Comparison of ENCODE assay signal across 24 mouse cellular contexts in the genomic region with DNA sequence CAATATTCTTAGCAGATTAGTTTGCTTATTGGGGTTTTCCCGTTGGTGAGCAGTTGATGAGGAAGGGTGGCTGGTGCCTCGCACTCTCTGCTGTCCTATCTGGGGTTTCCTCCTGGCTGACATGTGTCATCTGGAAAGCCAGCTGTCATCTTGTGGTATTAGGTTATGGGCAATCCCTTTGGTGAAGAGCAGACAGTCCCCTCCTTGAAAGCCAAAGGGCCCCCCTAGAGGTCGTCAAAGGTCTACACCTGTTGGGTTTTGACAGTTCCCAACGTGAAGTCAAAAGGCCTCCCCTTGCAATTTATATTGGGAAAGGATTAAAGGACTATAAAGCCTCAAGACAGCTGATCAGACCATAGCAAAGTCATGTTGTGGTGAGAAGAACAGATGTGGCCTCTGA.
DNase-seq lines count a peak whose midpoint lies in the region; ATAC-seq and TF ChIP-seq lines count a peak whose summit lies in the region.
"Had no signal": no experiment of that assay in that cellular context is flagged by ENCODE, and none has a peak within 500 bp of the region (broad histone marks: within the 10 kb centered on the region; RNA-seq: fewer than 3 reads in every experiment).

No protein-coding gene starts in this region.

- H3K4me1 ChIP-seq in limb, embryonic 13.5 days, result no peaks in the 10 kb centered on the region
- no peaks in the 10 kb centered on the region for H3K4me1 ChIP-seq in limb, embryonic 10.5 days
- no peaks in the 10 kb centered on the region for H3K4me1 ChIP-seq in embryonic facial prominence, embryonic 15.5 days
- H3K4me1 ChIP-seq: embryonic facial prominence, embryonic 13.5 days; forebrain, embryonic 10.5 days; forebrain, embryonic 12.5 days had no signal

- no peaks in the 10 kb centered on the region for H3K36me3 ChIP-seq in limb, embryonic 13.5 days
- no peaks in the 10 kb centered on the region for H3K36me3 ChIP-seq in limb, embryonic 10.5 days
- no peaks in the 10 kb centered on the region for H3K36me3 ChIP-seq in embryonic facial prominence, embryonic 15.5 days
- H3K36me3 ChIP-seq: embryonic facial prominence, embryonic 13.5 days; forebrain, embryonic 10.5 days; forebrain, embryonic 12.5 days; G1E had no signal

- WGBS in limb, embryonic 13.5 days, result 64% methylated on average over 4 of the region's 4 CpGs
- WGBS in limb, embryonic 10.5 days, result 74% methylated on average over 4 of the region's 4 CpGs
- WGBS in embryonic facial prominence, embryonic 15.5 days, result 71% methylated on average over 4 of the region's 4 CpGs

- no peaks in the 10 kb centered on the region for H3K27me3 ChIP-seq in limb, embryonic 13.5 days
- no peaks in the 10 kb centered on the region for H3K27me3 ChIP-seq in limb, embryonic 10.5 days (ENCODE audit: low read depth, poor library complexity, severe bottlenecking)
- no peaks in the 10 kb centered on the region for H3K27me3 ChIP-seq in embryonic facial prominence, embryonic 15.5 days
- H3K27me3 ChIP-seq: embryonic facial prominence, embryonic 13.5 days; forebrain, embryonic 12.5 days; Patski had no signal

- no peak overlapping the region for H3K9ac ChIP-seq in limb, embryonic 13.5 days
- no peak overlapping the region for H3K9ac ChIP-seq in embryonic facial prominence, embryonic 15.5 days
- H3K9ac ChIP-seq: embryonic facial prominence, embryonic 13.5 days; forebrain, embryonic 12.5 days had no signal

- H3K4me2 ChIP-seq in limb, embryonic 13.5 days (replicated peaks), result no peak overlapping the region
- H3K4me2 ChIP-seq in embryonic facial prominence, embryonic 15.5 days (replicated peaks), result no peak overlapping the region
- H3K4me2 ChIP-seq: embryonic facial prominence, embryonic 13.5 days; forebrain, embryonic 12.5 days had no signal

- no peak for TF ChIP-seq CTCF in layer of hippocampus, adult 2 months (conservative IDR thresholded peaks at IDR 0.05)

- H3K9me3 ChIP-seq in limb, embryonic 13.5 days, result no peaks in the 10 kb centered on the region
- no peaks in the 10 kb centered on the region for H3K9me3 ChIP-seq in limb, embryonic 10.5 days (replicated peaks)
- no peaks in the 10 kb centered on the region for H3K9me3 ChIP-seq in embryonic facial prominence, embryonic 15.5 days (replicated peaks)
- H3K9me3 ChIP-seq: embryonic facial prominence, embryonic 13.5 days; forebrain, embryonic 10.5 days; forebrain, embryonic 12.5 days had no signal

- no peak overlapping the region for H3K27ac ChIP-seq in limb, embryonic 13.5 days
- no peak overlapping the region for H3K27ac ChIP-seq in limb, embryonic 10.5 days
- no peak overlapping the region for H3K27ac ChIP-seq in embryonic facial prominence, embryonic 15.5 days (replicated peaks)
- H3K27ac ChIP-seq in layer of hippocampus, adult 2 months, result no peak overlapping the region
- H3K27ac ChIP-seq: embryonic facial prominence, embryonic 13.5 days; forebrain, embryonic 10.5 days; forebrain, embryonic 12.5 days had no signal

- no peak overlapping the region for H3K4me3 ChIP-seq in limb, embryonic 13.5 days
- no peak overlapping the region for H3K4me3 ChIP-seq in limb, embryonic 10.5 days
- no peak overlapping the region for H3K4me3 ChIP-seq in embryonic facial prominence, embryonic 15.5 days (replicated peaks)
- no peak overlapping the region for H3K4me3 ChIP-seq in layer of hippocampus, adult 2 months
- H3K4me3 ChIP-seq: embryonic facial prominence, embryonic 13.5 days; erythroblast, embryonic 14.5 days; forebrain, embryonic 10.5 days; forebrain, embryonic 12.5 days had no signal

- DNase-seq in limb, embryonic 10.5 days (ENCODE audit: low spot score), result no peak
- DNase-seq in mesoderm, embryonic 11.5 days (ENCODE audit: low read depth, low spot score), result peak; percentile 17
- DNase-seq in layer of hippocampus, adult 2 months (ENCODE audit: low spot score in 2 of 2), result no peak
- no peak for DNase-seq in kidney, adult 18-20 months
- no peak for DNase-seq in layer of hippocampus, adult 8-10 months (ENCODE audit: low spot score in 2 of 2)
- DNase-seq: adrenal gland, adult 8-10 months; adrenal gland, postnatal 14 days; adrenal gland, postnatal 36 days; cerebellum, adult 11-12 months; cerebellum, adult 2 months; cerebellum, adult 9-10 months; cerebellum, postnatal 10 days; cerebellum, postnatal 25 days had no signal

- peak; percentile 71 for ATAC-seq in limb, embryonic 13.5 days (ENCODE audit: low FRiP score, low read depth)
- ATAC-seq in embryonic facial prominence, embryonic 15.5 days (ENCODE audit: insufficient number of reproducible peaks, low FRiP score, low TSS enrichment, low read depth), result peak; percentile 60
- ATAC-seq: activated CD4-positive, CD25-positive, alpha-beta regulatory T cell, adult 4 months; forebrain, embryonic 14.5 days; forebrain, embryonic 16.5 days; Patski had no signal
